Comparison of ENCODE assay signal across 28 mouse cellular contexts in genomic region chr4:100726496-100726895, GRCm38 (mm10). TPM values are rescaled to one million over a fixed set of nuclear protein-coding genes. Genes with fewer than 3 reads are reported as not detected.
DNase-seq lines count a peak whose midpoint lies in the region; ATAC-seq and TF ChIP-seq lines count a peak whose summit lies in the region.
"Had no signal": no experiment of that assay in that cellular context is flagged by ENCODE, and none has a peak within 500 bp of the region (broad histone marks: within the 10 kb centered on the region; RNA-seq: fewer than 3 reads in every experiment).

No protein-coding gene starts in this region.

- H3K4me3 ChIP-seq in heart, embryonic 10.5 days: no peak overlapping the region
- H3K4me3 ChIP-seq in hindbrain, postnatal 0 days (ENCODE audit: low read length): no peak overlapping the region
- no peak overlapping the region for H3K4me3 ChIP-seq in midbrain, embryonic 14.5 days (replicated peaks; ENCODE audit: low read depth, low read length)
- H3K4me3 ChIP-seq: gastrocnemius, adult 2 months; limb, embryonic 13.5 days; lung, embryonic 15.5 days; neural tube, embryonic 15.5 days had no signal

- ATAC-seq in hindbrain, postnatal 0 days: no peak
- peak; percentile 43; the same call in 1 of the 2 replicates for ATAC-seq in midbrain, embryonic 14.5 days (ENCODE audit: low FRiP score, low TSS enrichment)
- ATAC-seq: CD4-positive, CD25-positive, alpha-beta regulatory T cell, adult 4 months; forebrain, embryonic 16.5 days; intestine, postnatal 0 days had no signal

- H3K36me3 ChIP-seq in heart, embryonic 10.5 days: no peaks in the 10 kb centered on the region
- no peaks in the 10 kb centered on the region for H3K36me3 ChIP-seq in hindbrain, postnatal 0 days (ENCODE audit: insufficient read depth, low read length)
- H3K36me3 ChIP-seq in midbrain, embryonic 14.5 days (ENCODE audit: control insufficient read depth, insufficient read depth, low read length): no peaks in the 10 kb centered on the region
- H3K36me3 ChIP-seq: limb, embryonic 13.5 days; lung, embryonic 15.5 days; neural tube, embryonic 15.5 days had no signal

- no peaks in the 10 kb centered on the region for H3K9me3 ChIP-seq in heart, embryonic 10.5 days
- no peaks in the 10 kb centered on the region for H3K9me3 ChIP-seq in hindbrain, postnatal 0 days (ENCODE audit: low read length)
- H3K9me3 ChIP-seq in midbrain, embryonic 14.5 days (ENCODE audit: control insufficient read depth, low read length): no peaks in the 10 kb centered on the region
- H3K9me3 ChIP-seq: limb, embryonic 13.5 days; lung, embryonic 15.5 days; neural tube, embryonic 15.5 days had no signal

- H3K27ac ChIP-seq in heart, embryonic 10.5 days: no peak overlapping the region
- H3K27ac ChIP-seq in hindbrain, postnatal 0 days: no peak overlapping the region
- peak overlapping the region; percentile 60 for H3K27ac ChIP-seq in midbrain, embryonic 14.5 days (replicated peaks; ENCODE audit: low read depth, low read length)
- H3K27ac ChIP-seq: gastrocnemius, adult 2 months; limb, embryonic 13.5 days; lung, embryonic 15.5 days; neural tube, embryonic 15.5 days; stomach, postnatal 0 days had no signal

- H3K27me3 ChIP-seq in heart, embryonic 10.5 days (ENCODE audit: insufficient read depth, poor library complexity, severe bottlenecking): no peaks in the 10 kb centered on the region
- no peaks in the 10 kb centered on the region for H3K27me3 ChIP-seq in hindbrain, postnatal 0 days (ENCODE audit: insufficient read depth, low read length)
- no peaks in the 10 kb centered on the region for H3K27me3 ChIP-seq in midbrain, embryonic 14.5 days (ENCODE audit: control insufficient read depth, insufficient read depth, low read length)
- H3K27me3 ChIP-seq: limb, embryonic 13.5 days; lung, embryonic 15.5 days; neural tube, embryonic 15.5 days had no signal

- no peak overlapping the region for H3K4me2 ChIP-seq in hindbrain, postnatal 0 days (ENCODE audit: low read depth, low read length)
- H3K4me2 ChIP-seq in midbrain, embryonic 14.5 days (ENCODE audit: low read length): no peak overlapping the region
- H3K4me2 ChIP-seq: heart, embryonic 11.5 days; limb, embryonic 13.5 days; liver, embryonic 11.5 days; lung, embryonic 15.5 days; neural tube, embryonic 15.5 days had no signal

- no peak for TF ChIP-seq CTCF in brain, embryonic 14.5 days (IDR thresholded peaks at IDR 0.05; ENCODE audit: borderline replicate concordance, extremely low read depth, insufficient read depth, insufficient read length)
- TF ChIP-seq CTCF in hindbrain, postnatal 0 days (IDR thresholded peaks at IDR 0.05; ENCODE audit: low read depth): no peak

- TF ChIP-seq POLR2A in brain, embryonic 14.5 days (IDR thresholded peaks at IDR 0.05; ENCODE audit: borderline replicate concordance, extremely low read depth, insufficient read depth, insufficient read length, poor library complexity, severe bottlenecking): no peak

- H3K9ac ChIP-seq in hindbrain, postnatal 0 days (replicated peaks; ENCODE audit: low read length): no peak overlapping the region
- no peak overlapping the region for H3K9ac ChIP-seq in midbrain, embryonic 14.5 days (replicated peaks; ENCODE audit: low read length)
- H3K9ac ChIP-seq: limb, embryonic 13.5 days; lung, embryonic 15.5 days; neural tube, embryonic 15.5 days had no signal

- 80% methylated on average over 6 of the region's 6 CpGs for WGBS in heart, embryonic 10.5 days
- WGBS in hindbrain, postnatal 0 days: 23% methylated on average over 6 of the region's 6 CpGs
- WGBS in midbrain, embryonic 14.5 days: 14% methylated on average over 6 of the region's 6 CpGs

- peak; percentile 30 for DNase-seq in heart, embryonic 10.5 days (ENCODE audit: low spot score)
- DNase-seq in heart, adult 18-20 months: no peak
- peak; percentile 77 for DNase-seq in brain, embryonic 14.5 days (ENCODE audit: low read depth)
- peak; percentile 21 for DNase-seq in hindbrain, postnatal 0 days (ENCODE audit: low spot score)
- DNase-seq in midbrain, embryonic 14.5 days: peak; percentile 78
- DNase-seq in spleen, postnatal 36 days (ENCODE audit: low spot score in 2 of 2): no peak
- DNase-seq in right cerebral cortex, postnatal 25 days: no peak
- DNase-seq in cerebellum, adult 9-10 months: no peak
- DNase-seq: adrenal gland, postnatal 14 days; cerebellum, adult 18-20 months; gastrocnemius, adult 2 months; gastrocnemius, postnatal 36 days; heart, postnatal 36 days; kidney, postnatal 14 days; layer of hippocampus, adult 9-11 months; lung, postnatal 36 days; spleen, adult 18-20 months; thymus, adult 2 months; thymus, postnatal 36 days had no signal

- no peaks in the 10 kb centered on the region for H3K4me1 ChIP-seq in heart, embryonic 10.5 days
- no peaks in the 10 kb centered on the region for H3K4me1 ChIP-seq in hindbrain, postnatal 0 days (ENCODE audit: insufficient read depth, low read length)
- H3K4me1 ChIP-seq in midbrain, embryonic 14.5 days (ENCODE audit: control insufficient read depth, insufficient read depth, low read length): peaks cover 10% of the 10 kb centered on the region
- H3K4me1 ChIP-seq: lung, embryonic 15.5 days had no signal

RNA-seq across cellular contexts. Expression of gene Cachd1, which starts 50.0 kb away (rescaled TPM):
- polyA plus RNA-seq in heart, embryonic 10.5 days (2016; fragmentation: Nextera tagmentation; extraction: Ambion mirVana): 8.7 and 17.2 TPM in 2 replicates
- 1 to 10 TPM; 2.9 to 4.3 TPM for total RNA-seq in heart, adult 18-20 months (2021)
- 111 and 150 TPM in 2 replicates for polyA plus RNA-seq in brain, embryonic 14.5 days (2012; rRNA removed)
- 30.3 and 30.9 TPM in 2 replicates for total RNA-seq in hindbrain, postnatal 0 days (2014; rRNA removed)
- polyA plus RNA-seq in hindbrain, postnatal 0 days (2015; fragmentation: Nextera tagmentation; extraction: Ambion mirVana): 14.6 and 15.3 TPM in 2 replicates
- polyA plus RNA-seq in midbrain, embryonic 14.5 days (2014; fragmentation: Nextera tagmentation; extraction: Ambion mirVana): 50.0 TPM in 2 replicates
- polyA plus RNA-seq: CD4-positive, CD25-positive, alpha-beta regulatory T cell, adult 4 months had no signal

Comparison
In these comparisons a context has a peak if more than half of its experiments do, and no peak if none do; other contexts are left out.
1. DNase-seq: peak in heart, embryonic 10.5 days (single experiment), brain, embryonic 14.5 days (single experiment), hindbrain, postnatal 0 days (single experiment) and midbrain, embryonic 14.5 days (single experiment); none in heart, adult 18-20 months (0 of 2), spleen, postnatal 36 days (0 of 2), right cerebral cortex, postnatal 25 days (single experiment) and cerebellum, adult 9-10 months (single experiment).